Mouse (Mus musculus) MEL (cell line): ENCODE measurements around the gene Odr4.

Source experiments
- CHD1 ChIP-seq: IDR thresholded peaks from 2 replicates; pipeline ENCODE4 v1.6.1; 2012; ENCODE audit warnings: low read depth, mild to moderate bottlenecking, inconsistent platforms, low read length, improper control_type of control experiment
- CTCF ChIP-seq, 3 experiments: IDR thresholded peaks in 2 of 3; conservative IDR thresholded peaks in 1 of 3; 2 replicates each; pipeline ENCODE4 v1.5.1; 2011 to 2012; ENCODE audit warnings: low read length in 3 of 3, low read depth in 2 of 3, mild to moderate bottlenecking in 2 of 3, improper control_type of control experiment in 1 of 3, inconsistent platforms in 1 of 3, mixed read lengths in 1 of 3, moderate library complexity in 1 of 3; ENCODE audit not compliant: control insufficient read depth in 1 of 3, insufficient read depth in 1 of 3, poor library complexity in 1 of 3, severe bottlenecking in 1 of 3
- EP300 ChIP-seq, 2 experiments: IDR thresholded peaks; 2 replicates each; pipeline ENCODE4 v1.6.1; 2011; ENCODE audit warnings: improper control_type of control experiment in 2 of 2, low read length in 2 of 2, low read depth in 1 of 2, mild to moderate bottlenecking in 1 of 2
- HCFC1 ChIP-seq: IDR thresholded peaks from 2 replicates; pipeline ENCODE4 v1.6.1; 2012; ENCODE audit warnings: low read depth, mild to moderate bottlenecking, inconsistent platforms, low read length, improper control_type of control experiment, moderate library complexity
- MAX ChIP-seq: IDR thresholded peaks from 2 replicates; pipeline ENCODE4 v1.6.1; 2011; ENCODE audit warnings: low read length, improper control_type of control experiment
- MXI1 ChIP-seq: IDR thresholded peaks from 2 replicates; pipeline ENCODE4 v1.6.1; 2011; ENCODE audit warnings: mild to moderate bottlenecking, low read depth, low read length, improper control_type of control experiment
- NELFE ChIP-seq: IDR thresholded peaks from 2 replicates; pipeline ENCODE4 v1.6.1; 2011; ENCODE audit warnings: low read depth, low read length, improper control_type of control experiment
- POLR2A ChIP-seq, 2 experiments: IDR thresholded peaks; 2 replicates each; pipeline ENCODE4 v1.6.1; 2011 to 2012; ENCODE audit warnings: low read length in 2 of 2, mild to moderate bottlenecking in 2 of 2, control low read depth in 1 of 2, improper control_type of control experiment in 1 of 2, low read depth in 1 of 2, moderate library complexity in 1 of 2; ENCODE audit not compliant: control insufficient read depth in 1 of 2, insufficient read depth in 1 of 2, poor library complexity in 1 of 2
- POLR2AphosphoS5 ChIP-seq: IDR thresholded peaks from 2 replicates; pipeline ENCODE4 v1.6.1; 2012; ENCODE audit warnings: low read depth, borderline replicate concordance, mild to moderate bottlenecking, inconsistent platforms, low read length, moderate library complexity, mixed read lengths
- SIN3A ChIP-seq: IDR thresholded peaks from 2 replicates; pipeline ENCODE4 v1.6.1; 2012; ENCODE audit warnings: low read length, improper control_type of control experiment, inconsistent platforms
- TAL1 ChIP-seq: IDR thresholded peaks from 2 replicates; pipeline ENCODE4 v1.6.1; 2012; ENCODE audit warnings: mild to moderate bottlenecking, inconsistent platforms, low read length, moderate library complexity, mixed read lengths
- TCF12 ChIP-seq: IDR thresholded peaks from 2 replicates; pipeline ENCODE4 v1.6.1; 2014; ENCODE audit warnings: low read depth, mild to moderate bottlenecking, inconsistent platforms, low read length, improper control_type of control experiment, moderate library complexity
- USF1 ChIP-seq: IDR thresholded peaks from 2 replicates; pipeline ENCODE4 v1.6.1; 2014; ENCODE audit warnings: low read depth, mild to moderate bottlenecking, inconsistent platforms, low read length, improper control_type of control experiment, moderate library complexity
- USF2 ChIP-seq, 2 experiments: IDR thresholded peaks; 2 replicates each; pipeline ENCODE4 v1.6.1; 2011 to 2012; ENCODE audit warnings: improper control_type of control experiment in 2 of 2, low read length in 2 of 2, borderline replicate concordance in 1 of 2, inconsistent platforms in 1 of 2, low read depth in 1 of 2, mild to moderate bottlenecking in 1 of 2; ENCODE audit not compliant: insufficient read depth in 1 of 2

GRCm38 (mm10) chr1:150425665-150426064, 32.8 kb upstream of the Odr4 start:
- TF ChIP-seq EP300 (IDR thresholded peaks at IDR 0.05; ENCODE audit: low read depth in 1 of 2, low read length in 2 of 2) (no peak), NELFE (no peak), SIN3A (no peak), CTCF (IDR thresholded peaks at IDR 0.05 in 2 of 3, conservative IDR thresholded peaks at IDR 0.05 in 1 of 3; ENCODE audit: control insufficient read depth in 1 of 3, insufficient read depth in 1 of 3, low read depth in 2 of 3, low read length in 3 of 3, poor library complexity in 1 of 3, severe bottlenecking in 1 of 3) (no peak), POLR2A (IDR thresholded peaks at IDR 0.05; ENCODE audit: control insufficient read depth in 1 of 2, insufficient read depth in 1 of 2, low read depth in 1 of 2, low read length in 2 of 2, poor library complexity in 1 of 2) (no peak), HCFC1 (no peak), TAL1 (no peak), USF1 (no peak), USF2 (IDR thresholded peaks at IDR 0.05; ENCODE audit: borderline replicate concordance in 1 of 2, insufficient read depth in 1 of 2, low read depth in 1 of 2, low read length in 2 of 2) (no peak), MXI1 (no peak), MAX (no peak), POLR2AphosphoS5 (no peak), TCF12 (no peak), CHD1 (no peak)
